Mouse (Mus musculus) brain, embryonic 14.5 days (tissue): ENCODE results near the gene Slc7a10. TPM values are rescaled to one million over a fixed set of nuclear protein-coding genes. Genes with fewer than 3 reads are reported as not detected.
"Not testable (repeated sequence)": the region's sequence is repeated elsewhere in the genome, so short reads cannot be mapped to it uniquely, and the experiment has no call there.

Experiments used
- DNase-seq: peaks from one replicate; pipeline ENCODE4 v3.0.0-alpha.2; 2011; ENCODE audit warnings: low read depth
- CTCF ChIP-seq: fragments of 200-500 bp; IDR thresholded peaks from 2 replicates; pipeline ENCODE4 v1.5.1; 2012; ENCODE audit warnings: inconsistent platforms, mild to moderate bottlenecking, moderate library complexity, borderline replicate concordance; ENCODE audit not compliant: insufficient read depth, insufficient read length; ENCODE audit errors: extremely low read depth
- POLR2A ChIP-seq: fragments of 200-500 bp; IDR thresholded peaks from 2 replicates; pipeline ENCODE4 v1.6.1; 2012; ENCODE audit warnings: mild to moderate bottlenecking, inconsistent platforms, borderline replicate concordance; ENCODE audit not compliant: poor library complexity, insufficient read depth, insufficient read length, severe bottlenecking; ENCODE audit errors: extremely low read depth
- polyA plus RNA-seq: library from polyadenylated mRNA; depleted of rRNA; stranded (reverse); fragments of >200 nt; gene quantifications from 2 replicates; pipeline ENCODE4 v1.2.3, GENCODE M21; 2012; rRNA removed

Gene Slc7a10
- polyA plus RNA-seq, 1 experiment: 10.1 TPM

DNA sequence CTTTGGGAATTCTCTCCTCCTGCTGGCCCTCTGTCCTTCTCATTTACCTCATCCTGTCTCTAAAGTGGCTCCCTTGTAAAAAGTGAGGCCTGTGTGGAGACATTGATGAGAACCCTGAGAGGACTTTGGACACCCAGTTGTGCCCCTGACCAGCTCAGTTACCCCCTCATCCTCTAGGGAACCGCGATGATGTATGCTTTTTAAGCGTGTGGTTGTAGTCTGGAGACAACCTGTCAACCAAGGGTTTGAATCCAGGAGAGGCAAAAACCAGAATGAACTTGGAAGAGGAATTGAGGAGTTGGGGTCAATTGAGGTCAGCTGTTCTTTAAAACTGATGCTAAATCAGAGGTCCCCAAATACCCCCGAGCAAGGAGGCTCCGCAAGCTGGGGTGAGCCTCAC, 29.5 kb downstream of the Slc7a10 start:
- no peak for DNase-seq

GRCm38 (mm10) chr7:35220694-35221365, 34.6 kb downstream of the Slc7a10 start:
- DNase-seq: no peak
- TF ChIP-seq CTCF: no peak
- no peak for TF ChIP-seq POLR2A

More for the DNA sequence above, 29.5 kb downstream of the Slc7a10 start:
- TF ChIP-seq POLR2A: no peak
- no peak for TF ChIP-seq CTCF

GRCm38 (mm10) chr7:35230333-35230732, 44.1 kb downstream of the Slc7a10 start:
- DNase-seq: no peak
- TF ChIP-seq POLR2A: no peak
- peak; percentile 53; the same call in 1 of the 2 replicates for TF ChIP-seq CTCF

- DNase-seq: no peak
- TF ChIP-seq CTCF: no peak
- TF ChIP-seq POLR2A: no peak
Measured at GRCm38 (mm10) chr7:35232796-35233455, 46.7 kb downstream of the Slc7a10 start.

DNA sequence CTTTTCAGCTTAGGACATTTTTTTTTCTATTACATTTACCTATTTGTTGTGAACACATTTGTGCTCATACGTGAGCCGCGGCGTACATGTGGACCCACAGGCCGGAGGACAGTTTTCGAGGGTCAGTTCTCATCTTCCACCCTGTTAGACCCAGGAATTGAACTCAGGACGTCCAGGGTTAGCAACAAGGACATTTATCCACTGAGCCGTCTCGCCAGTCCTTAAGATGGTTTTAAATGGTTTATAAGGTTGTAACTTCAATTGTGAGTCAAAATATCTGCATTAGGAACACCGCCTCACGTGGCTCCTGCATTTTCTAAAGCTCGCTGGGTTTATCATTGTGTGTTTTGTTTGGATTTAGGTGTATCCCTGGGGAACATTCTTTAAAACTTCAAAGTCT, 47.7 kb downstream of the Slc7a10 start:
- no peak for TF ChIP-seq POLR2A
- TF ChIP-seq CTCF: no peak
- DNase-seq: no peak

- DNase-seq: peak; percentile 99
- no peak for TF ChIP-seq POLR2A
Measured at GRCm38 (mm10) chr7:35234361-35235245, 48.4 kb downstream of the Slc7a10 start.

DNA sequence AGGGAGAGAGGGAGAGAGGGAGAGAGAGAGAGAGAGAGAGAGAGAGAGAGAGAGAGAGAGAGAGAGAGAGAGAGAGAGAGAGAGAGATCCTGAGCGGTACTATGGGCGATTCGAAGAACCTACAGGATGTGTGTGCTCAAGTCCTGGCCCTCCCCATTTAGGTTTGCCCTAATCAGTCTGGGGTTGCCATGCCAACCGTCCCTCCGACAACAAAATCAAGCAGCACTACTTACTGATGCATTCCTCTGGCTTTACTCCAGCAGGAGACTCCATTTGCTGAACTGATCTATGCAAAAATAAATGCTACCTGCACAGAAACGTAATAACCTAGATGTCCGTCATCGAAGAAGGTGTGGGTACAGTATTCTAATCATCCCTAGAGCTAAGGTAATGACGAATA, 49.1 kb downstream of the Slc7a10 start:
- DNase-seq: peak; percentile 95
- no peak for TF ChIP-seq CTCF
- no peak for TF ChIP-seq POLR2A

DNA sequence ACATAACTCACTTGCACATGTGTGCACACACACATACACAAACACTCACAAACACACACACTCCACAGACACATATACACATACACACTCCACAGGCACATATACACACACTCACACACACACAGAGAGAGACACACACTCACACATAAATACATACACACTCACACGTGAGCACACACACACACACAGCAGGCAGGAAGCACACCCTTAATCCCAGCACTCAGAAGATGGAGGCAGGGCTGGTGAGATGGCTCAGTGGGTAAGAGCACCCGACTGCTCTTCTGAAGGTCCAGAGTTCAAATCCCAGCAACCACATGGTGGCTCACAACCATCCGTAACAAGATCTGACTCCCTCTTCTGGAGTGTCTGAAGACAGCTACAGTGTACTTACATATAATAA, 51.8 kb downstream of the Slc7a10 start:
- not testable (repeated sequence) for DNase-seq

Other genes with a start within 250 kb of the Slc7a10 start
- gene Cebpg, start 129.8 kb upstream of the Slc7a10 start, polyA plus RNA-seq: 27.2 and 29.8 TPM in 2 replicates
- gene Cebpa, start 67.1 kb upstream of the Slc7a10 start, polyA plus RNA-seq: 2.9 and 3.1 TPM in 2 replicates
- 94.2 and 106 TPM in 2 replicates for gene Lrp3, start 29.1 kb downstream of the Slc7a10 start, polyA plus RNA-seq
- gene Gpatch1, start 132.1 kb downstream of the Slc7a10 start, polyA plus RNA-seq: 14.6 and 14.8 TPM in 2 replicates
- gene Rhpn2, start 147.8 kb downstream of the Slc7a10 start, polyA plus RNA-seq: 1.4 and 2.5 TPM in 2 replicates
- 8.0 and 8.2 TPM in 2 replicates for gene Faap24, start 210.5 kb downstream of the Slc7a10 start, polyA plus RNA-seq
- gene Cep89, start 210.7 kb downstream of the Slc7a10 start, polyA plus RNA-seq: 24.4 and 29.0 TPM in 2 replicates